Mouse (Mus musculus) right cerebral cortex, postnatal 36 days (tissue): Measurements from ENCODE around the gene Gm28551.
"Not testable (repeated sequence)": the region's sequence is repeated elsewhere in the genome, so short reads cannot be mapped to it uniquely, and the experiment has no call there.

Source experiments
- DNase-seq, 2 experiments: peaks; one replicate each; pipeline ENCODE4 v3.0.0; 2022; ENCODE audit warnings: low spot score in 2 of 2, mixed read lengths in 1 of 2

Gm28551 gene

DNA sequence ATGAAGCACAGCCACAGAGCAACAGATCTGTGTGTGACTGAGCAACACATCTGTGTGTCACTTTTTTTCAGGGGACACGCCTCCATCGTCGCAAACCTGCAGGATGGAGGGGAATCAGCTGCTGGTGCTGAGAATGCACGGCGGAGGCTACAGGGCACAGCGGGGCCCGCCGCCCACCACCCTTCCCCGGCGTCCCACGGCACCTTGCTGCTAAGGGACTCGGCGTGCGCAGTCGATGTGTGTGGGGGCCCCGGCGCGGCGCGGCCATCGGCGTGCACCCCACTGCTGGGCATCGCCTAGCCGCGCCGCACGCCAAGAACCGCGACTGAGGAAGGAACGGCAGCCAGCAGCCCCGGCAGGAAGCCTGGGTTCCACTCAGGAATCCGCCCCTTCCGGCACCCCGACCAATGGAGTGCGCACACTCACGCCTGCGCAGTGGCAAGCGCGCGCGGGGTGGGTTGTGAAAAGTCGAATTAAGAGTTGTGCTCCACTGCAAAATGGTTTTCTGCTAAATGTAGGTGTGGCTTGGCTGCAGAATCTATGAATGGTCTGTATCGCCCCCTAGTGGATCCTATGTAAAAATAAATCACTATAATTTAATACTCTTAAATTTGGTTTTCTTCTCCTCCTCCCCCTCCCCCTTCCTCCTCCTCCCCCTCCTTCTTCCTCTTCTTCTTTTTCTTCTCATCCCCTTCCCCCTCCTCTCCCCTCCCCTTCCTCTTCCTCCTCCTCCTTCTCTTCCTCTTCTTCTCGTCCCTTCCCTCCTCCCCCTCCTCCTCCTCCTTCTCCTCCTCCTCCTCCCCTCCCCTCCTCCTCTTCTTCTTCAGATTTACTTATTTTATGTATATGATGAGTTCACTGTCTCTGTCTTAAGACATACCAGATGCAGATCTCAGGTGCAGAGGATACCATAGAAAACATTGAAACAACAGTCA is at the start of gene Gm28551, which contains the start of the genes Asdurf and Asnsd1:
Gene Gm28551 (minus strand): TSS at position 341 of the 935 bp plus-strand sequence.
Gene Asdurf (minus strand): TSS at position 293 of the 935 bp plus-strand sequence.
Gene Asnsd1 (minus strand): TSS at position 426 of the 935 bp plus-strand sequence.
- DNase-seq = peak; percentile 94 to 96

DNA sequence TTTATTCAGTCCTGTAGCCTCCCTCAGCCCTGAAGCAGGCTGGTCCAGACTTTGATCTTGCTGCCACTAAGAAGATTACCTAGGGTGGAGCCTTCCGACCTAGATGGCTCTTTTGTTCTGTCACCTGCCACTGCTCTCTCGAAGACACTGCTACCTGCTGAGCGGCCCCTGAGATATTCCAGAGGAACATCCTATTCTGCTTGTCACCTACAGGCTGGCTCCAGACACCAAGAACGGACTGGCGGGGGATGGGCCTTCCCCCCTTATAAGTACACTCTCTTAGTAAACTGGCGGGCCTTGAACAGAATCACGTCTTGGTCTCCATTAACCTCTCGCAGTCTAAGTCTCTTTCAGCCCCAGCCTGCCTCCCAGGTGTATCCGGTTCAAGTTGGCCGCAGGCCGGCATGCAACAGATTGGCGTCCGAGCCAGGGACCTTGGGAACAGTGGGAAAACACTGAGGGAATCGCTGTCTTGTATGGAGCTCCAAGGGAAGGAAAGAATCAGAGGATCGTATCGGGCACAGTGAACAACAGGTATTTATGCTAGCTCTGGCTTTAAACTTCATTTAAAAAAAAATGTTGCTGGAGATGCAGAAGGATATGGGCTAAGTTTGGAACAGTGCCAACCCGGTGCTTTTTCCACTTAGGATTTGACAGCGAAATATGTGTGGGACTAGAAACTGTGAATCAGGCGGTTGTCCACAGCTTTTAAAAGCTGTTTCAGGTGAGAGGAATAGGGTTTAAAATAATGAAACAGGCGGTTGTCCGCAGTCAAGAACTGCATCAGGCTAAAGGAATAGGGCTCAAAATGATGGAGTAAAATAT is 41.7 kb upstream of the Gm28551 start:
- DNase-seq = peak; percentile 9 to 12

DNA sequence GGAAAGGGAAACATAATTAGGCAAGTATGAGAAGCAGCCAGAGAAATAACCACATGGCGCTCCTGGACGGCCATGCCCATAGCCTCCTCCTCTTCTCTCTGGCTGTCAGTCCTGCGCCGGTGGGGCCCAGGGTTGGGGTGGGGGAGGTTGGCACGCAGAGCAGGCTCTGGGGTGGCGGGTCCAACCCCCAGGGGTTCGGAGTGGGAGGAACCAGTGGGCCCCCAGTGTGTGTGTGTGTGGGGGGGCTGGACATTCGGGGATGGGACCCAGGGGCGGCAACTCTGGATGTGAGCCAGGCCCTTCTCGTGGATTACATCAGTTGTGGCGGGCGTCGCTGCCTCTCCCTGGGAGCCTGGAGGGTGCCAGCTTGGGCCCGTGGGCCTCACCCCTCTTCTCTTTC is 36.3 kb upstream of the Gm28551 start:
- no peak for DNase-seq

DNA sequence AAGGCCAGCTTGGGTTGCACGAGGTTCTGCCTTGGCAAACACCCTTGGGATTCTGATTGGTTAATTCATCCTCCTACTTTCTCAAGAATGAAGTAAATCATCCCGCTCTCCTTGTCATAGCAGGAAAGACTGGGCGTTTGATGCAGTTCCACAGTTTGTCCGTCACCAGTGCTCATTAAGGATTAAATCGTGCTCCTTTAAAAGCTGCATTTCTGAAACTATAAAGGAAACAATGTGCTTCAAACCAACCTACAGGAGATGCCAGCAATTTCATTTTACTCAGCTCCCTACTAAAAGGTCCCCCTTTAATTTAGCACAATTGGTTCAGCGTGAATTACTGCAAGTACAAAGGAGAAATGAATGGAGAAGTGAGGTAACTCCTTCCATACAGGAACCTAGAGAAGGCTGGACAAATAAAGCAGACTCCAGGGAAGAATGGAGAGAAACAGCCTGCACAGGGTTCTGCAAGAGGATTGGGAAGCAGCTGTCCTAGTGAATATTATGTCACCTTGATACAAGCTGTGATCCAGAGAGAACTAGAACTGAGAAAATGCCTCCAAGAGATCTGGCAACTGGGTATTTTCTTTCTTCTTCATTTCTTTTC is 31.7 kb upstream of the Gm28551 start:
- no peak for DNase-seq

GRCm38 (mm10) chr1:53377731-53378130 is 25.3 kb upstream of the Gm28551 start:
- DNase-seq = no peak

- DNase-seq = not testable (repeated sequence)
Observed at GRCm38 (mm10) chr1:53375965-53376364, 23.5 kb upstream of the Gm28551 start.

- DNase-seq = no peak
Observed at GRCm38 (mm10) chr1:53358988-53359387, 6.5 kb upstream of the Gm28551 start.

- no peak for DNase-seq
Observed at GRCm38 (mm10) chr1:53341071-53341470, 11.4 kb downstream of the Gm28551 start.

DNA sequence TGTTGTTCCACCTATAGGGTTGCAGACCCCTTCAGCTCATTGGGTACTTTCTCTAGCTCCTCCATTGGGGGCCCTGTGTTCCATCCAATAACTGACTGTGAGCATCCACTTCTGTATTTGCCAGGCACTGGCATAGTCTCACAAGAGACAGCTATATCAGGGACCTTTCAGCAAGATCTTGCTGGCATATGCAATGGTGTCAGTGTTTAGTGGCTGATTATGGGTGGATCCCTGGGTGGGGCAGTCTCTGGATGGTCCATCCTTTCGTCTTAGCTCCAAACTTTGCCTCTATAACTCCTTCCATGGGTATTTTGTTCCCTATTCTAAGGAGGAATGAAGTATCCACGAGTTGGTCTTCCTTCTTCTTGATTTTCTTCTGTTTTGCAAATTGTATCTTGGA is 15.1 kb downstream of the Gm28551 start:
- DNase-seq = not testable (repeated sequence)

- no peak for DNase-seq
Observed at GRCm38 (mm10) chr1:53335465-53335864, 17.0 kb downstream of the Gm28551 start.

GRCm38 (mm10) chr1:53333527-53333926 is 18.9 kb downstream of the Gm28551 start:
- DNase-seq = not testable (repeated sequence)

GRCm38 (mm10) chr1:53324827-53325494 is 27.5 kb downstream of the Gm28551 start:
- DNase-seq = no peak

GRCm38 (mm10) chr1:53324277-53324676 is 28.2 kb downstream of the Gm28551 start:
- no peak for DNase-seq

DNA sequence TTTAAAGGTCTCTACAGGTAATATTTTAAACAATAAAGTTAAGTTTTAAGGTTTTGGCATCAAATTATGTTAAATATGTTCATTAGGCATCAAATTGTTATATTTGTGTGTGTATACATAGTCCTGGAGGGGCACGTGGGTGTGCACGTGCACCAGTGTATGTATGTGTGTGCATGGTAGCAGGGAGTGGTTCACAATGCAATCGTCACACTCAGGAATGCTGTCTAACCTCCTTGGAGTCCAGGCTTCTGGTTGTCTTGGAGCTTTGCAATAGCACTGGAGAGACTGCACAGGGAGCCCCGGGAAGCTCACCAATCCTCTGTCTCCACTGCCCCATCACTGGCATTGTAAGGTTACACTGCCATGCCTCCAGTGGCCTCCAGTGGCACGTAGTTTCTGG is 29.2 kb downstream of the Gm28551 start:
- DNase-seq = no peak

DNA sequence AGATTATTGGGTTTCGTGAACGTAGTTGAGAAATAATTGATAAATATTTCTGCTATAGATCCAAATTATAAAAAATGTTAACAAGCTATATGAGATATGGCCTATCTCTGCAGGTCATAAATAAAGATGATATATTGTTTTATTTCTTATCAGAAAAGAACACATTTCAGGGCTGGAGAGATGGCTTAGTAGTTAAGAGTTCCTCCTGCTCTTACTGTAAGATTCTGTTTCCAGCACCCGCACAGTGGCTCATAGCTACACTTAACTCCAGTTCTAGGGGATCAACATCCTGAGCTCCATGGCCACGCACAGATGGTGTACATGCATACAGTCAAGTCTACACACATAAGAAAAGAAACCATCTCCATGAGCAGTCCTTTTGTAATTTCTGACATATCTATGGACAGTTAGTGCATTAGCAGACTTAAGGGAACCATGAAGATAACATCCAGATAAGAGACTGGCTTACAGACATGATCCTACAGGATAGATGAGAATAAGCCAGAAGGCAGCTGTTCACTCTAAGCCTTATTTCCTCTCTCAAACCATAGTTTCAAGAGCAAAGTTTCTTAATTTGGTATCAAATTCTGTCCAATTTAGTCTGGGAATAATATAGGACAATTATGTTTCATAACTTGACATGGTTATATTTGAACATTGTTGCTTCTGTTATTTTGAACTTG is 30.7 kb downstream of the Gm28551 start:
- DNase-seq = no peak

GRCm38 (mm10) chr1:53312989-53313967 is 39.2 kb downstream of the Gm28551 start, which contains the start of gene Osgepl1:
Gene Osgepl1, plus strand, starts transcription at chr1:53313624.
- DNase-seq = peak; percentile 78 to 79

GRCm38 (mm10) chr1:53300506-53300905 is 52.0 kb downstream of the Gm28551 start:
- DNase-seq = no peak

GRCm38 (mm10) chr1:53296581-53297383 is 55.7 kb downstream of the Gm28551 start, which contains the start of the genes Pms1, Ormdl1 and Gm28778:
Gene Pms1, minus strand, starts transcription at chr1:53297018.
Gene Ormdl1, plus strand, starts transcription at chr1:53297095.
Gene Gm28778, plus strand, starts transcription at chr1:53297111.
- DNase-seq = peak; percentile 92 to 93
